Mouse (Mus musculus) stomach, embryonic 14.5 days (tissue): ENCODE data around the gene Mef2d. TPM values are rescaled to one million over a fixed set of nuclear protein-coding genes. Genes with fewer than 3 reads are reported as not detected.

Experiments
- ATAC-seq: fragments of 200-750 bp; cut with Nextera tagmentation; 2 replicates; pipeline ENCODE4 v1.8.0; 2017; ENCODE audit warnings: low read depth, moderate TSS enrichment; ENCODE audit not compliant: insufficient number of reproducible peaks, insufficient read depth, low FRiP score
- H3K27ac ChIP-seq: fragments of 300-500 bp; sonication (generic); 2 replicates; pipeline ENCODE4 v1.5.1; 2014; ENCODE audit warnings: mild to moderate bottlenecking, low read length, moderate library complexity, mixed read lengths
- H3K27me3 ChIP-seq: fragments of 300-500 bp; sonication (generic); 2 replicates; pipeline ENCODE4 v1.6.1; 2014; ENCODE audit warnings: low read length, control low read depth, mixed read lengths; ENCODE audit not compliant: control insufficient read depth, insufficient read depth
- H3K36me3 ChIP-seq: fragments of 300-500 bp; sonication (generic); 2 replicates; pipeline ENCODE4 v1.6.1; 2014; ENCODE audit warnings: mild to moderate bottlenecking, control low read depth, low read length, moderate library complexity, mixed read lengths; ENCODE audit not compliant: control insufficient read depth, insufficient read depth
- H3K4me1 ChIP-seq: fragments of 300-500 bp; sonication (generic); 2 replicates; pipeline ENCODE4 v1.6.1; 2014; ENCODE audit warnings: low read length, control low read depth, mixed read lengths; ENCODE audit not compliant: control insufficient read depth, insufficient read depth
- H3K4me2 ChIP-seq: fragments of 300-500 bp; sonication (generic); replicated peaks from 2 replicates; pipeline ENCODE4 v1.6.1; 2014; ENCODE audit warnings: low read depth, low read length, control low read depth
- H3K4me3 ChIP-seq: fragments of 300-500 bp; sonication (generic); 2 replicates; pipeline ENCODE4 v1.5.1; 2014; ENCODE audit warnings: low read depth, low read length, control low read depth
- H3K9ac ChIP-seq: fragments of 300-500 bp; sonication (generic); replicated peaks from 2 replicates; pipeline ENCODE4 v1.6.1; 2014; ENCODE audit warnings: low read depth, mild to moderate bottlenecking, control low read depth, low read length, moderate library complexity, mixed read lengths
- H3K9me3 ChIP-seq: fragments of 300-500 bp; sonication (generic); 2 replicates; pipeline ENCODE4 v1.6.1; 2016; ENCODE audit warnings: low read depth, low read length, control low read depth; ENCODE audit not compliant: control insufficient read depth
- WGBS: fragments of 180-500 bp; shearing (Covaris S2); extraction: QIAGEN DNeasy Blood & Tissue Kit; methylation state at CpG from one replicate; pipeline ENCODE4 v1.1.7; 2014; 5-methylcytosine and 5-hydroxymethylcytosine counted together
- polyA plus RNA-seq: library from polyadenylated mRNA; unstranded; fragments of >200 nt; fragmentation: Nextera tagmentation; extraction: Ambion mirVana; gene quantifications from 2 replicates; pipeline ENCODE4 v1.2.1, GENCODE M21; 2014

The Mef2d gene
- polyA plus RNA-seq, 1 experiment from 2014 or later, result 19.5 TPM

- no peaks in the 10 kb centered on the region for H3K27me3 ChIP-seq
- peaks cover 38% of the 10 kb centered on the region for H3K4me1 ChIP-seq
- no peaks in the 10 kb centered on the region for H3K36me3 ChIP-seq
- peak overlapping the region; percentile 77 for H3K4me2 ChIP-seq
- H3K9me3 ChIP-seq, result no peaks in the 10 kb centered on the region
- H3K27ac ChIP-seq, result peak overlapping the region; percentile 98
- H3K4me3 ChIP-seq, result peak overlapping the region; percentile 59
- 17% methylated on average over 25 of the region's 25 CpGs for WGBS
- ATAC-seq, result no peak
- peak overlapping the region; percentile 49 for H3K9ac ChIP-seq
Measured at GRCm38 (mm10) chr3:88139243-88140177, 2.7 kb upstream of the Mef2d start.

GRCm38 (mm10) chr3:88140178-88140902, 1.8 kb upstream of the Mef2d start:
- WGBS, result 12% methylated on average over 11 of the region's 11 CpGs
- no peak overlapping the region for H3K4me3 ChIP-seq
- peak overlapping the region; percentile 98 for H3K27ac ChIP-seq
- no peaks in the 10 kb centered on the region for H3K36me3 ChIP-seq
- ATAC-seq, result no peak
- no peaks in the 10 kb centered on the region for H3K9me3 ChIP-seq
- peaks cover 47% of the 10 kb centered on the region for H3K4me1 ChIP-seq
- no peaks in the 10 kb centered on the region for H3K27me3 ChIP-seq
- H3K4me2 ChIP-seq, result peak overlapping the region; percentile 77
- no peak overlapping the region for H3K9ac ChIP-seq

- Histone ChIP-seq H3K9me3 (no peaks in the 10 kb centered on the region), H3K9ac (no peak overlapping the region), H3K4me1 (peaks cover 53% of the 10 kb centered on the region), H3K4me2 (peak overlapping the region; percentile 59), H3K4me3 (peak overlapping the region; percentile 94; the same call in 1 of the 2 replicates), H3K36me3 (no peaks in the 10 kb centered on the region), H3K27me3 (no peaks in the 10 kb centered on the region), H3K27ac (peak overlapping the region; percentile 98)
- ATAC-seq, result no peak
- WGBS, result 37% methylated on average over 6 of the region's 6 CpGs
Measured at GRCm38 (mm10) chr3:88140903-88141430, 1.2 kb upstream of the Mef2d start.

GRCm38 (mm10) chr3:88141439-88141786, 759 bp upstream of the Mef2d start:
- WGBS, result 11% methylated on average over 9 of the region's 9 CpGs
- peaks cover 57% of the 10 kb centered on the region for H3K4me1 ChIP-seq
- H3K27me3 ChIP-seq, result no peaks in the 10 kb centered on the region

GRCm38 (mm10) chr3:88142546-88142915, 359 bp downstream of the Mef2d start:
- H3K4me2 ChIP-seq, result peak overlapping the region; percentile 89
- H3K36me3 ChIP-seq, result no peaks in the 10 kb centered on the region
- H3K27ac ChIP-seq, result peak overlapping the region; percentile 98
- no peaks in the 10 kb centered on the region for H3K27me3 ChIP-seq
- peak overlapping the region; percentile 94 for H3K4me3 ChIP-seq
- 1% methylated on average over 50 of the region's 57 CpGs for WGBS
- peak; percentile 8; the same call in 1 of the 2 replicates for ATAC-seq
- H3K4me1 ChIP-seq, result peaks cover 62% of the 10 kb centered on the region
- no peaks in the 10 kb centered on the region for H3K9me3 ChIP-seq
- peak overlapping the region; percentile 82 for H3K9ac ChIP-seq

More at GRCm38 (mm10) chr3:88141439-88141786, 759 bp upstream of the Mef2d start:
- Histone ChIP-seq H3K27ac (peak overlapping the region; percentile 98), H3K4me3 (peak overlapping the region; percentile 94), H3K36me3 (no peaks in the 10 kb centered on the region), H3K9ac (peak overlapping the region; percentile 82; the same call in 1 of the 2 replicates), H3K4me2 (peak overlapping the region; percentile 59), H3K9me3 (no peaks in the 10 kb centered on the region)
- no peak for ATAC-seq

- WGBS, result under 1% methylated on average over 33 of the region's 33 CpGs
- peak overlapping the region; percentile 98 for H3K27ac ChIP-seq
- ATAC-seq, result 0 out of 2 replicates have a peak, but pooled peaks have one; percentile 5
- peak overlapping the region; percentile 94 for H3K4me3 ChIP-seq
- H3K4me1 ChIP-seq, result peaks cover 64% of the 10 kb centered on the region
- no peaks in the 10 kb centered on the region for H3K27me3 ChIP-seq
- H3K9ac ChIP-seq, result peak overlapping the region; percentile 82
- no peaks in the 10 kb centered on the region for H3K36me3 ChIP-seq
- peak overlapping the region; percentile 89 for H3K4me2 ChIP-seq
- H3K9me3 ChIP-seq, result no peaks in the 10 kb centered on the region
Measured at GRCm38 (mm10) chr3:88142916-88143771, 972 bp downstream of the Mef2d start.

GRCm38 (mm10) chr3:88143961-88144486, 1.9 kb downstream of the Mef2d start:
- H3K4me3 ChIP-seq, result peak overlapping the region; percentile 94
- no peak overlapping the region for H3K9ac ChIP-seq
- H3K4me1 ChIP-seq, result peaks cover 72% of the 10 kb centered on the region
- no peaks in the 10 kb centered on the region for H3K27me3 ChIP-seq
- H3K4me2 ChIP-seq, result peak overlapping the region; percentile 89
- ATAC-seq, result no peak
- H3K36me3 ChIP-seq, result no peaks in the 10 kb centered on the region
- no peaks in the 10 kb centered on the region for H3K9me3 ChIP-seq
- 13% methylated on average over 5 of the region's 5 CpGs for WGBS
- peak overlapping the region; percentile 30; the same call in 1 of the 2 replicates for H3K27ac ChIP-seq
